Mouse (Mus musculus): Measurements from ENCODE around the gene Stil.
"Not testable (repeated sequence)": the region's sequence is repeated elsewhere in the genome, so short reads cannot be mapped to it uniquely, and the experiment has no call there.

Gene Stil

DNA sequence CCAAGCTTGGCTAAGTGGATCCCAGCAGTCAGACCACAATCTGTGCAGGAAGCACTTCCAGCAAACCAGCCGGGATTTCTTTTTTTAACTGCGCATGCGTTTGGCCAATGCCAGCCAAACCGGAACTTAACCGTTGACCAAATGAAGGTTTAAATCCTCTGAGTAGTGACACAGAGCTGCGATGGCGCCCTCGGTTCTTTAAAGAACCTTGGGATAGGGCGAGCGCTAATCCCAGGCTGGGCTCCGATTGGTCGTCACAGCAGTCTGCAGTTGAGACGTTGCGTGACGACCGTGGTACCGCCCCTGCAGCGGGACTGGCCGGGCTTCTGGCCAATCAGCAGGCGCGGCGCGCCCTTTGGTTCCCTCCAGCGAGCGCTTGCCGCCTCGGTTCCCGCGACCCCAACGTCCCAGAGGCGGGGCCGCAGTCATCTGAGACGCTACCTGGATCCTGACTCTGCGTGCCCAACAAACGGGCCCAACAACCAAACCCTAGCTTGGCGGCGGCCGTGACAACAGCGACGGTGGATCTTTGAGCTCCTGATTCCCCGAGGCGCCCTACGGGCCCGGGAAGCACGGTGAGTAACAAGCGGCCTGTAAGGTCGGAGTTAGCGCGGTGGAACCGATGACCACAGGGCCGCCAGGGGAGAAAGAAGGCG is at the start of gene Stil:
Gene Stil, plus strand, starts transcription at position 387 of the 656 bp plus-strand sequence.
- peak; percentile 96 for DNase-seq (ENCODE audit: low spot score)

DNA sequence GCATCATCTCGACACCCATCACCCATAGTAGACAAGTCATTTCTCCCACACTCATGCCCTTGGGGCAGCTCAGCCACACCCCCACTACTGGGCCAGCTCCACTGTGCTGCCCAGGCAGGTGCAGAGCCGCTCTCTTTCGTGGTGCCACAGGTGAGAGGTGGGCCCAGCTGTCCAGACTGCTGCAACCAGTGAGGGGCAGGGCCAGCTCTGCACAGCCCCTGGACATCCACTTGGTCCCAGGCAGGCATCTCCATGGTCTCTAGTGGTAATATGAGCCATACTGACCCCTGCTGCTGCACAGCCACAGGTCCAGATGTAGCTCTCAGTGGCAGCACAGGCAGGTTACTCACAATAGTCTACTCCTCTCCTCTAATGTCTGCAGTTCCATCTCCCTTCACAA is 46.8 kb upstream of the Stil start:
- no peak for DNase-seq (ENCODE audit: low spot score)

DNA sequence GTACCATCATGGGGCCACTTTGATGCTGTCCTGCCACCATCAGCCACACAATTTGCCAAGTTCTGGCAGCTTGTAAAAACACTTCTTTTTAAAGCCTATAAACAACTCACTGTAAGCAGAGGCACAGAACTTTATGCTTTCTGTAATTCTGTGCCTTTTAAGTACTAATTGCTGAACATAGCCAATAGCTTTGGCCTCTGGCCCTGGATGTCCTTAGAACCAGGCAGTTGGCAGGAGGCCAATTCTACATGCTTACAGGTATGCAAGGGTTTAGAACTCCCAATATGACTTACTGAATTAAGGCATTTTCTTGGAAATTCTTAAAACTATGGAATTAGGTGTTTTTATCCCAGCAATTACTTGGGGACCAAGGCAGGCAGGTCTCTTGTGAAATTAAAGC is 42.6 kb upstream of the Stil start:
- no peak for DNase-seq (ENCODE audit: low spot score)

GRCm38 (mm10) chr4:114958231-114958630 is 41.7 kb upstream of the Stil start:
- no peak for DNase-seq (ENCODE audit: low spot score)

DNA sequence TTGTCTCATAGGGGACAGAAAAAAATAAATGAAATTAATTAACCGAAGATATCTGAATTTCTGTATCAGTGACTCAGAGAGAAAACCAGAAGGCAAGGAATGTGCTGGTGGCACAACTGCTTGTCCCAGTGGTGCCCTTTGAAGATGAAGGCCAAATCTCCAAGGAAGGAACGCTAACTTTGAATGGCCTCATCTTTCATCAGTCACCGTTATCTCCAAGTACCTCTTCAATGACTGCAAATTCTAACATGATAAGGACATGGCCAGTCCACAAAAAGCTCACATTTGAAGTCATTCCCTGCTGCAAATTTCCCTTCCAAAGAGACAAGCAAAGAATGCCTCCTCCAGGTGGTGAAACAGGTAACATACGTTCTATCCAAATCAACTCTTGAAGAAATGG is 41.2 kb upstream of the Stil start:
- no peak for DNase-seq (ENCODE audit: low spot score)

- DNase-seq (ENCODE audit: low spot score): no peak
Observed at GRCm38 (mm10) chr4:114959533-114959932, 40.4 kb upstream of the Stil start.

GRCm38 (mm10) chr4:114960881-114961280 is 39.1 kb upstream of the Stil start:
- DNase-seq (ENCODE audit: low spot score): not testable (repeated sequence)

DNA sequence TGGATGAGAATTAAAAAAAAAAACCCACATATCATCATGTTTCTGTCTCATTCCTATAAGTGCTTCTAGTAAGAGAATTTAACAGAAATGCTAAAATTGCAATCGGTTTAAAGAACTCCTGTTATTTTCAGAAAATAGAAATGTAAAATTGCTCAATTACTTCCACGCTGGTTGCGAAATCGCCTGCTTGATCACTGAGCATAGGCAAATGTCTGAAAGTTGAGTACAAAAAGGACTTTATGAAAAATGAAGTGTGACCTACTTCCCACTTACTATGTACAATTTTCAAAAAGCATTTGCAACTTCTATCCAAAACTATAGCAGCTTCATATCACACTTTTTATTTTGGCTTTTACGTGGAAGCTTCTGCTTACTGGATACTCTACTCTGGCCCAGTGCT is 29.2 kb upstream of the Stil start:
- no peak for DNase-seq (ENCODE audit: low spot score)

GRCm38 (mm10) chr4:114973229-114973740 is 26.7 kb upstream of the Stil start:
- no peak for DNase-seq (ENCODE audit: low spot score)

GRCm38 (mm10) chr4:114982619-114983018 is 17.3 kb upstream of the Stil start:
- no peak for DNase-seq (ENCODE audit: low spot score)

GRCm38 (mm10) chr4:114983020-114983419 is 16.9 kb upstream of the Stil start:
- DNase-seq (ENCODE audit: low spot score): no peak

DNA sequence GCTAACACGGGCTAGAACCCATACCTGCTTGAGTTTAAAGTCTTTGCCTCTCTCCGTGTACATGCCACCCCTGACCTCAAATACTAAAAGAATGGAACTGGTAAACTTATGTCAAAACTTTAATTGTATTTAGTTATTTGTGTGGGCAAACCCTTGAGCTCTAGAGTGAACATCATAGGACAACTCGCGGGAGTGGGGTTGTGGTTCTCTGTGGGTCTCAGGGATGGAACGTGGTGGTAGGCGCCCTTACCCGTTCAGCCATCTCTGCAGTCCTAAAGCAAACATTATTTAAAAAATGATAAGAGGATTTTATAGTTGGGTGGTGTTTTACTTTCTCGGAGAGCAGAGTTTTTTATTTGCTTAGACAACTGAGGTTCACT is 13.8 kb upstream of the Stil start:
- no peak for DNase-seq (ENCODE audit: low spot score)

GRCm38 (mm10) chr4:114986591-114987432 is 13.1 kb upstream of the Stil start, which contains the start of gene Cmpk1:
TSS of gene Cmpk1 (minus strand) at chr4:114987241.
- DNase-seq (ENCODE audit: low spot score): peak; percentile 75

- DNase-seq (ENCODE audit: low spot score): no peak
Observed at GRCm38 (mm10) chr4:114994218-114994617, 5.7 kb upstream of the Stil start.

- peak; percentile 71 for DNase-seq (ENCODE audit: low spot score)
Observed at GRCm38 (mm10) chr4:114997051-114997450, 2.9 kb upstream of the Stil start.

DNA sequence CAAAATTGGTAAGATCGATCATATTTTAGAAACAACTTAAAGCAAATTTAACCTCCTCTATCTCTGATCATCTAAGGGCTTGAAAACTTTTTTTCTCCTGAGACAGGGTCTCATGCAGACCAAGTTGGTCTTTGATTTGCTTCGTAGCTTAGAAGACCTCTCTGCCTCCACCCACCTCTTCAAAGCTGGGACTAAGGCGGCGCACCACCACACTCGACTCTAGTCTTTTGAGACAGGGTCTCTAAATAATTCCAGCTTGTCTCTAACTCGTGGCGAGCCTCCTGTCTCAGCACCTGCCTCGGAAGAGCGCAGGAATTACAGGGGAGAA is 550 bp upstream of the Stil start:
- DNase-seq (ENCODE audit: low spot score): no peak

- no peak for DNase-seq (ENCODE audit: low spot score)
Observed at GRCm38 (mm10) chr4:115000429-115000795, 453 bp downstream of the Stil start.

GRCm38 (mm10) chr4:115014276-115014675 is 14.3 kb downstream of the Stil start:
- no peak for DNase-seq (ENCODE audit: low spot score)

GRCm38 (mm10) chr4:115019997-115020396 is 20.0 kb downstream of the Stil start:
- no peak for DNase-seq (ENCODE audit: low spot score)

DNA sequence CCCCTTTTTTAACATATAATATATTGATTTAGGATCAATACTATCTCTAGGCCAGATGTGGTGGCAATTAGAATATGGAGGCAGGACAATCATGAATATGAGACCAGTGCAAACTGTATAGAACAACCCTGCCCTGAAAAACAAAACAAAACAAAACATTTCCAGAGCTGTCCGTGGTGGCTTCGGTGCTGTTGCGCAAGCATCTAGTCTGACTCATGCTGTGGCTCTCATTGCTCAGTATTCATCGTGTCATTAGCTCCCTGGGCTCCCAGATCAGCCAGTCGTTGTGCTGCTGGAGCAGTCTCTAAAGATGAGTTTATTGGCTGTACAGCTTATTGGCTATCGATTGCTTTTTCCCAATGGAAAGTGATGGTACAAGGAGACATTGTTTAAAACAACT is 35.1 kb downstream of the Stil start:
- no peak for DNase-seq (ENCODE audit: low spot score)

DNA sequence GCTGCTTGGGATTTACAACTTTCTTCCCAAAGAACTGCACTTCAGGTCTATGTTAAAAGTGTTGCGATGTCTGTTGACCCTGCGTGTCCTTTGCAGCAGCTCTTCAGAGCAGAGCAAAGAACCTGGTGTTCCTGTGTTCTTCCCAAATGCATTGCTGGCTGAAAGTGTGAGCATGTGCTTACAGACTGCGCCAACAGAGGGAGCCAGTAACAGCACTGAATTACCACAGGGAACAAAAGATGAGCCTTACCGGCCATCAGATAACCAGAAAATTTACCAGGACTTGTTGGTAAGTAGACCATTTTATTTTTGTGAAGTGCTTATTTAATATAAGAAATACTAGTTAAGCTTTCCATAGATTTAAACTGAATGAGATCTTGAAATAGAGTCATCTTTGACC is 38.3 kb downstream of the Stil start:
- peak; percentile 69 for DNase-seq (ENCODE audit: low spot score)

DNA sequence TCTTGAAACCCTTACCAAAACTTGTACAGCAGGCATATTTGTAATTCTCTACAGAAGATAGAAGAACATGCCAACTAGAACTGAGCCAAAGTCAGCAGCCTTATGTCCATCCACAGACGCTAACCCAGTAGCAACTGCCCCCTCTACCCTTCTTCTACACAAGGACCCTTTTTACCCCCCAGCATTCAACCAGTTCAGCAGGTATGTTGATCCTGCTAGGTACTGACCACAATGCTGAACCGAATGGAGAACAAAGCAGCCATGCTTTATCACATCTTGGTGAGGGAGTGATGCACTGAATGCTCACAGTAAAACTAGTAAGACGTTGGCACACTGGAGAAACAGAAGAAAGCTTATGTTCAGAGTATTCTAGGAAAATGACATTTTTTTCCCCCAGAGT is 45.7 kb downstream of the Stil start:
- DNase-seq (ENCODE audit: low spot score): no peak

GRCm38 (mm10) chr4:115047750-115048149 is 47.8 kb downstream of the Stil start:
- peak; percentile 94 for DNase-seq (ENCODE audit: low spot score)

GRCm38 (mm10) chr4:115048190-115048589 is 48.2 kb downstream of the Stil start:
- DNase-seq (ENCODE audit: low spot score): peak; percentile 74
